Mouse (Mus musculus) midbrain, embryonic 15.5 days (tissue): ENCODE results near the gene Tlnrd1. TPM values are rescaled to one million over a fixed set of nuclear protein-coding genes. Genes with fewer than 3 reads are reported as not detected.

Source experiments
- ATAC-seq: fragments of 200-750 bp; cut with Nextera tagmentation; replicated peaks from 2 replicates; pipeline ENCODE4 v1.8.0; 2017; ENCODE audit warnings: moderate TSS enrichment
- H3K27ac ChIP-seq: fragments of 300-500 bp; sonication (generic); 2 replicates; pipeline ENCODE4 v1.5.1; 2015; ENCODE audit warnings: mild to moderate bottlenecking, inconsistent platforms
- H3K27me3 ChIP-seq: fragments of 300-500 bp; sonication (generic); replicated peaks from 2 replicates; pipeline ENCODE4 v1.6.1; 2015; ENCODE audit warnings: inconsistent platforms
- H3K36me3 ChIP-seq: fragments of 300-500 bp; sonication (generic); replicated peaks from 2 replicates; pipeline ENCODE4 v1.6.1; 2015; ENCODE audit warnings: inconsistent platforms
- H3K4me1 ChIP-seq: fragments of 300-500 bp; sonication (generic); 2 replicates; pipeline ENCODE4 v1.6.1; 2015; ENCODE audit warnings: inconsistent platforms
- H3K4me2 ChIP-seq: fragments of 300-500 bp; sonication (generic); 2 replicates; pipeline ENCODE4 v1.6.1; 2015; ENCODE audit warnings: inconsistent platforms, mild to moderate bottlenecking, moderate library complexity
- H3K4me3 ChIP-seq: fragments of 300-500 bp; sonication (generic); 2 replicates; pipeline ENCODE4 v1.5.1; 2015; ENCODE audit warnings: mild to moderate bottlenecking, inconsistent platforms
- H3K9ac ChIP-seq: fragments of 300-500 bp; sonication (generic); 2 replicates; pipeline ENCODE4 v1.6.1; 2015; ENCODE audit warnings: mild to moderate bottlenecking, inconsistent platforms
- H3K9me3 ChIP-seq: fragments of 300-500 bp; sonication (generic); 2 replicates; pipeline ENCODE4 v1.6.1; 2016; ENCODE audit warnings: inconsistent platforms
- WGBS: fragments of 180-500 bp; shearing (Covaris S2); methylation state at CpG from one replicate; pipeline ENCODE4 v1.1.7; 2015; ENCODE audit warnings: mixed read lengths; 5-methylcytosine and 5-hydroxymethylcytosine counted together
- polyA plus RNA-seq: library from polyadenylated mRNA; unstranded; fragments of >200 nt; fragmentation: Nextera tagmentation; extraction: Ambion mirVana; gene quantifications from 2 replicates; pipeline ENCODE4 v1.2.1, GENCODE M21; 2015

Tlnrd1 gene
- polyA plus RNA-seq, 1 experiment from 2014 or later = 10.1 TPM

GRCm38 (mm10) chr7:83882150-83882632 is 1.9 kb downstream of the Tlnrd1 start:
- peak overlapping the region; percentile 91 for H3K9ac ChIP-seq
- no peak overlapping the region for H3K27ac ChIP-seq
- no peaks in the 10 kb centered on the region for H3K36me3 ChIP-seq
- H3K4me2 ChIP-seq = peak overlapping the region; percentile 67
- H3K4me3 ChIP-seq = peak overlapping the region; percentile 82
- H3K27me3 ChIP-seq = no peaks in the 10 kb centered on the region
- peaks cover 59% of the 10 kb centered on the region for H3K4me1 ChIP-seq
- 90% methylated on average over 35 of the region's 35 CpGs for WGBS
- no peak for ATAC-seq
- no peaks in the 10 kb centered on the region for H3K9me3 ChIP-seq

- peak overlapping the region; percentile 67 for H3K4me2 ChIP-seq
- 5% methylated on average over 5 of the region's 5 CpGs for WGBS
- no peak for ATAC-seq
- H3K27me3 ChIP-seq = no peaks in the 10 kb centered on the region
- H3K27ac ChIP-seq = peak overlapping the region; percentile 37; the same call in 1 of the 2 replicates
- H3K36me3 ChIP-seq = no peaks in the 10 kb centered on the region
- peaks cover 49% of the 10 kb centered on the region for H3K4me1 ChIP-seq
- H3K4me3 ChIP-seq = no peak overlapping the region
- no peak overlapping the region for H3K9ac ChIP-seq
- H3K9me3 ChIP-seq = no peaks in the 10 kb centered on the region
Measured at GRCm38 (mm10) chr7:83878676-83879448, 5.2 kb downstream of the Tlnrd1 start.

- Histone ChIP-seq H3K4me1 (peaks cover 41% of the 10 kb centered on the region), H3K4me2 (no peak overlapping the region), H3K9me3 (no peaks in the 10 kb centered on the region), H3K36me3 (no peaks in the 10 kb centered on the region), H3K27me3 (no peaks in the 10 kb centered on the region), H3K4me3 (no peak overlapping the region), H3K27ac (no peak overlapping the region), H3K9ac (no peak overlapping the region)
- WGBS = 77% methylated on average over 3 of the region's 3 CpGs
- ATAC-seq = no peak
Measured at GRCm38 (mm10) chr7:83877088-83877487, 7.0 kb downstream of the Tlnrd1 start.

GRCm38 (mm10) chr7:83869839-83870543 is 14.1 kb downstream of the Tlnrd1 start:
- 31% methylated on average over 5 of the region's 5 CpGs for WGBS
- no peaks in the 10 kb centered on the region for H3K27me3 ChIP-seq
- no peak overlapping the region for H3K4me3 ChIP-seq
- H3K9me3 ChIP-seq = no peaks in the 10 kb centered on the region
- no peak; the same call in 1 of the 2 replicates for ATAC-seq
- H3K4me1 ChIP-seq = no peaks in the 10 kb centered on the region; the same call in 1 of the 2 replicates
- H3K9ac ChIP-seq = no peak overlapping the region
- H3K27ac ChIP-seq = no peak overlapping the region
- no peaks in the 10 kb centered on the region for H3K36me3 ChIP-seq
- H3K4me2 ChIP-seq = no peak overlapping the region

- ATAC-seq = no peak
- 73% methylated on average over 3 of the region's 3 CpGs for WGBS
Measured at GRCm38 (mm10) chr7:83868200-83868599, 15.9 kb downstream of the Tlnrd1 start.

GRCm38 (mm10) chr7:83863554-83863953 is 20.6 kb downstream of the Tlnrd1 start:
- ATAC-seq = no peak
- no peak overlapping the region for H3K4me3 ChIP-seq
- H3K36me3 ChIP-seq = no peaks in the 10 kb centered on the region
- H3K27ac ChIP-seq = no peak overlapping the region
- H3K4me1 ChIP-seq = no peaks in the 10 kb centered on the region
- H3K9me3 ChIP-seq = no peaks in the 10 kb centered on the region
- H3K9ac ChIP-seq = no peak overlapping the region
- 64% methylated on average over 2 of the region's 2 CpGs for WGBS
- no peak overlapping the region for H3K4me2 ChIP-seq
- no peaks in the 10 kb centered on the region for H3K27me3 ChIP-seq

More at GRCm38 (mm10) chr7:83868200-83868599, 15.9 kb downstream of the Tlnrd1 start:
- Histone ChIP-seq H3K27me3 (no peaks in the 10 kb centered on the region), H3K4me2 (no peak overlapping the region), H3K27ac (no peak overlapping the region), H3K9ac (no peak overlapping the region), H3K4me3 (no peak overlapping the region), H3K36me3 (no peaks in the 10 kb centered on the region), H3K4me1 (no peaks in the 10 kb centered on the region; the same call in 1 of the 2 replicates), H3K9me3 (no peaks in the 10 kb centered on the region)

- Histone ChIP-seq H3K27me3 (no peaks in the 10 kb centered on the region), H3K4me2 (no peak overlapping the region), H3K4me3 (no peak overlapping the region), H3K27ac (no peak overlapping the region), H3K4me1 (no peaks in the 10 kb centered on the region), H3K9me3 (no peaks in the 10 kb centered on the region), H3K9ac (no peak overlapping the region), H3K36me3 (no peaks in the 10 kb centered on the region)
- WGBS = 66% methylated on average over 4 of the region's 4 CpGs
- no peak for ATAC-seq
Measured at GRCm38 (mm10) chr7:83859378-83860083, 24.6 kb downstream of the Tlnrd1 start.

- ATAC-seq = no peak
- no peaks in the 10 kb centered on the region for H3K9me3 ChIP-seq
Measured at GRCm38 (mm10) chr7:83857921-83858320, 26.2 kb downstream of the Tlnrd1 start.

GRCm38 (mm10) chr7:83857208-83857488 is 27.0 kb downstream of the Tlnrd1 start:
- no peaks in the 10 kb centered on the region for H3K9me3 ChIP-seq
- H3K27ac ChIP-seq = no peak overlapping the region
- H3K4me3 ChIP-seq = no peak overlapping the region
- WGBS = 95% methylated on average over 2 of the region's 2 CpGs
- H3K9ac ChIP-seq = no peak overlapping the region
- H3K36me3 ChIP-seq = no peaks in the 10 kb centered on the region
- no peaks in the 10 kb centered on the region for H3K4me1 ChIP-seq
- H3K4me2 ChIP-seq = no peak overlapping the region
- H3K27me3 ChIP-seq = no peaks in the 10 kb centered on the region
- no peak for ATAC-seq

More at GRCm38 (mm10) chr7:83857921-83858320, 26.2 kb downstream of the Tlnrd1 start:
- 93% methylated on average over 3 of the region's 3 CpGs for WGBS
- H3K27ac ChIP-seq = no peak overlapping the region
- H3K4me3 ChIP-seq = no peak overlapping the region
- no peaks in the 10 kb centered on the region for H3K4me1 ChIP-seq
- H3K27me3 ChIP-seq = no peaks in the 10 kb centered on the region
- no peaks in the 10 kb centered on the region for H3K36me3 ChIP-seq
- no peak overlapping the region for H3K9ac ChIP-seq
- no peak overlapping the region for H3K4me2 ChIP-seq

GRCm38 (mm10) chr7:83856353-83857207 is 27.5 kb downstream of the Tlnrd1 start:
- Histone ChIP-seq H3K9me3 (no peaks in the 10 kb centered on the region), H3K4me2 (no peak overlapping the region), H3K9ac (no peak overlapping the region), H3K27ac (no peak overlapping the region), H3K27me3 (no peaks in the 10 kb centered on the region), H3K4me1 (no peaks in the 10 kb centered on the region), H3K4me3 (no peak overlapping the region), H3K36me3 (no peaks in the 10 kb centered on the region)
- 83% methylated on average over 9 of the region's 9 CpGs for WGBS
- ATAC-seq = no peak

- Histone ChIP-seq H3K27me3 (no peaks in the 10 kb centered on the region), H3K27ac (no peak overlapping the region), H3K9ac (no peak overlapping the region), H3K4me3 (no peak overlapping the region), H3K4me2 (no peak overlapping the region), H3K36me3 (no peaks in the 10 kb centered on the region), H3K9me3 (no peaks in the 10 kb centered on the region), H3K4me1 (no peaks in the 10 kb centered on the region)
- WGBS = 90% methylated on average over 1 of the region's 1 CpGs
- ATAC-seq = no peak
Measured at GRCm38 (mm10) chr7:83855203-83855602, 28.9 kb downstream of the Tlnrd1 start.
